15 mouse cellular contexts compared by ENCODE assay signal in the genomic region with DNA sequence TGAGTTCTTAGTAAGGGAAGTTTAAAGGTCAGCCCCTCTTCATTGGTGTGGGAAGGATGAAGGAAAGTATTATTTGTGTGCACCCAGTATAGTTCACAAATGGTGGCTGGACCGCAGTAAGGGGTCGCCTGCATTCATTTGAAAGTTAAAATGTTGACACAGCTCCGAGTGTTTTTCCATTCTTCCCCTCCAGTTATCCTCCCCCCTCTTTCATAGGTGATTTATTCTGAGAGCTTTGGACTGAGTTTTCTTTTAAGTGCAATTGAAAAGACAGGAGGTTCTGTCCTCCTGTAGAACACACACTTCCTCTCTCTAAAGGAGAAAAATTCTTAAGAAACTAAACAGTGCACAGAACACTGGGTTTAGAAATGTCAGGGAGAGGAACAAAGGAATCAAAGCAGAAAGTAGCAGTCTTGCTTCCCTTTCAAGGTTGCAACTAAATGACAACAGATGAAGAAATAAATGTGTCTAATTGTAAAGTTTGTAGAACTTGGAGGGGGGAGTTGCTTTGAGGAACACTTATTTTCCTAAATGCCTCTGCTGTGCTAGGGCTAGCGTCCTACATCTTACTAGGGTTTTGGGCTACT.
"Had no signal": no experiment of that assay in that cellular context is flagged by ENCODE, and none has a peak within 500 bp of the region (broad histone marks: within the 10 kb centered on the region; RNA-seq: fewer than 3 reads in every experiment).

No protein-coding gene starts in this region.

- H3K9me3 ChIP-seq: limb, embryonic 13.5 days; megakaryocyte, embryonic 14.5 days; midbrain, embryonic 15.5 days; neural tube, embryonic 13.5 days had no signal

- H3K36me3 ChIP-seq: limb, embryonic 13.5 days; midbrain, embryonic 15.5 days; neural tube, embryonic 13.5 days had no signal

- H3K27me3 ChIP-seq: limb, embryonic 13.5 days; megakaryocyte, embryonic 14.5 days; midbrain, embryonic 15.5 days; neural tube, embryonic 13.5 days had no signal

- H3K4me1 ChIP-seq: midbrain, embryonic 15.5 days had no signal

- H3K4me3 ChIP-seq: layer of hippocampus, adult 2 months; limb, embryonic 13.5 days; megakaryocyte, embryonic 14.5 days; midbrain, embryonic 15.5 days; neural tube, embryonic 13.5 days had no signal

- H3K9ac ChIP-seq: limb, embryonic 13.5 days; liver, embryonic 14.5 days; midbrain, embryonic 15.5 days; neural tube, embryonic 13.5 days had no signal

- DNase-seq: left cerebral cortex, postnatal 4 days; lung, adult 18-20 months; lung, postnatal 36 days; retina, postnatal 1 day; right cerebral cortex, postnatal 4 days; spleen, adult 18-20 months; thymus, adult 18-20 months; thymus, postnatal 14 days had no signal

- ATAC-seq: midbrain, embryonic 15.5 days had no signal

- H3K27ac ChIP-seq: layer of hippocampus, adult 2 months; limb, embryonic 13.5 days; liver, embryonic 14.5 days; midbrain, embryonic 15.5 days; neural tube, embryonic 13.5 days had no signal

- H3K4me2 ChIP-seq: limb, embryonic 13.5 days; midbrain, embryonic 11.5 days; midbrain, embryonic 15.5 days; neural tube, embryonic 13.5 days had no signal
